Mouse (Mus musculus): ENCODE results near the gene Nr2c1.

DNA sequence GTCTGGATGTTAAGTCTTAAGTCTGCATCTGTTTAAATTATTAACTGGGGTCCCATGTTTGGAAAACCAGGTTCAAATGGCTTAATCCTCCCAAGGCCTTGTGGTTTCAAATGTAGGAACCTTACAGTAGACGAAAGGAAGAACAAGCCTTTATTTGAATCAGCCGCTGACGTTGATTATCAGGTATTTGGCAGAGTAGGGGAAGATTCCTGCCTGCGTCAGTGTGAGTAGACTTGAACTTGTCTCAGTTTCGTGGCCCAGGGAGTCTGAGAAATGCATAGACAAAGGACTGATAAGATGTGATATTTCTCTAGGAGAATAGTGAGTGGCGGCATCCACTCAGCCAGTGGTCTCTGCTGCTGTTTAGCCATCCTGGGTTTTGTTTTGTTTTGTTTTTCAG lies 39.0 kb upstream of the Nr2c1 start:
- TF ChIP-seq GATA1 (IDR thresholded peaks at IDR 0.05; ENCODE audit: borderline replicate concordance, low read length): no peak
- no peak for TF ChIP-seq CTCF (IDR thresholded peaks at IDR 0.05; ENCODE audit: low read depth, low read length)
- TF ChIP-seq TAL1 (conservative IDR thresholded peaks at IDR 0.05; ENCODE audit: low read depth, low read length): no peak

Data from G1E (cell line).